Mouse (Mus musculus): ENCODE measurements around the gene Opa3. TPM values are rescaled to one million over a fixed set of nuclear protein-coding genes. Genes with fewer than 3 reads are reported as not detected.

The Opa3 gene
- polyA plus RNA-seq, 1 experiment from 2014 or later, result 39.9 TPM

DNA sequence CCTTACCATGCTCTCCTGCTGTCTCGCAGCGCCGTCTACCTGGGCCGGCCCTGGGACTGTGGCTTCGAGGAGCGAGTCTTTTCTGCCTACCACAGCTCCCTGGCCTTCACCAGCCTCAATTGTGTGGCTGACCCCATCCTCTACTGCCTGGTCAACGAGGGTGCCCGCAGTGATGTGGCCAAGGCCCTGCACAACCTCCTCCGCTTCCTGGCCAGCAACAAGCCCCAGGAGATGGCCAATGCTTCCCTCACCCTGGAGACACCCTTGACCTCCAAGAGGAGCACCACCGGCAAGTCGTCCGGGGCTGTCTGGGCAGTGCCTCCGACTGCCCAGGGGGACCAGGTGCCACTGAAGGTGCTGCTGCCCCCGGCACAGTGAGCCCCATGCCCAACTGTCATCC, 5.3 kb upstream of the Opa3 start:
- WGBS, result 91% methylated on average over 14 of the region's 14 CpGs
- H3K9ac ChIP-seq (ENCODE audit: low read depth, low read length), result no peak overlapping the region
- no peak overlapping the region for H3K4me2 ChIP-seq (ENCODE audit: low read length)
- no peak overlapping the region for H3K4me3 ChIP-seq (ENCODE audit: low read length)
- H3K27ac ChIP-seq (ENCODE audit: low read depth, low read length), result no peak overlapping the region
- no peak for ATAC-seq
- H3K9me3 ChIP-seq (ENCODE audit: control insufficient read depth, low read length), result no peaks in the 10 kb centered on the region
- no peaks in the 10 kb centered on the region; the same call in 1 of the 2 replicates for H3K36me3 ChIP-seq (ENCODE audit: control insufficient read depth, insufficient read depth, low read length)
- H3K27me3 ChIP-seq (replicated peaks; ENCODE audit: control insufficient read depth, insufficient read depth, low read length), result no peaks in the 10 kb centered on the region
- peaks cover 7% of the 10 kb centered on the region for H3K4me1 ChIP-seq (ENCODE audit: control insufficient read depth, insufficient read depth, low read depth, low read length)

GRCm38 (mm10) chr7:19224933-19225332, 3.2 kb upstream of the Opa3 start:
- no peaks in the 10 kb centered on the region for H3K9me3 ChIP-seq (ENCODE audit: control insufficient read depth, low read length)
- H3K27ac ChIP-seq (ENCODE audit: low read depth, low read length), result no peak overlapping the region
- no peaks in the 10 kb centered on the region for H3K27me3 ChIP-seq (replicated peaks; ENCODE audit: control insufficient read depth, insufficient read depth, low read length)
- no peaks in the 10 kb centered on the region; the same call in 1 of the 2 replicates for H3K36me3 ChIP-seq (ENCODE audit: control insufficient read depth, insufficient read depth, low read length)
- no peak overlapping the region for H3K4me2 ChIP-seq (ENCODE audit: low read length)
- peaks cover 15% of the 10 kb centered on the region for H3K4me1 ChIP-seq (ENCODE audit: control insufficient read depth, insufficient read depth, low read depth, low read length)
- no peak overlapping the region for H3K4me3 ChIP-seq (ENCODE audit: low read length)
- no peak for ATAC-seq
- no peak overlapping the region for H3K9ac ChIP-seq (ENCODE audit: low read depth, low read length)
- WGBS, result 81% methylated on average over 4 of the region's 4 CpGs

DNA sequence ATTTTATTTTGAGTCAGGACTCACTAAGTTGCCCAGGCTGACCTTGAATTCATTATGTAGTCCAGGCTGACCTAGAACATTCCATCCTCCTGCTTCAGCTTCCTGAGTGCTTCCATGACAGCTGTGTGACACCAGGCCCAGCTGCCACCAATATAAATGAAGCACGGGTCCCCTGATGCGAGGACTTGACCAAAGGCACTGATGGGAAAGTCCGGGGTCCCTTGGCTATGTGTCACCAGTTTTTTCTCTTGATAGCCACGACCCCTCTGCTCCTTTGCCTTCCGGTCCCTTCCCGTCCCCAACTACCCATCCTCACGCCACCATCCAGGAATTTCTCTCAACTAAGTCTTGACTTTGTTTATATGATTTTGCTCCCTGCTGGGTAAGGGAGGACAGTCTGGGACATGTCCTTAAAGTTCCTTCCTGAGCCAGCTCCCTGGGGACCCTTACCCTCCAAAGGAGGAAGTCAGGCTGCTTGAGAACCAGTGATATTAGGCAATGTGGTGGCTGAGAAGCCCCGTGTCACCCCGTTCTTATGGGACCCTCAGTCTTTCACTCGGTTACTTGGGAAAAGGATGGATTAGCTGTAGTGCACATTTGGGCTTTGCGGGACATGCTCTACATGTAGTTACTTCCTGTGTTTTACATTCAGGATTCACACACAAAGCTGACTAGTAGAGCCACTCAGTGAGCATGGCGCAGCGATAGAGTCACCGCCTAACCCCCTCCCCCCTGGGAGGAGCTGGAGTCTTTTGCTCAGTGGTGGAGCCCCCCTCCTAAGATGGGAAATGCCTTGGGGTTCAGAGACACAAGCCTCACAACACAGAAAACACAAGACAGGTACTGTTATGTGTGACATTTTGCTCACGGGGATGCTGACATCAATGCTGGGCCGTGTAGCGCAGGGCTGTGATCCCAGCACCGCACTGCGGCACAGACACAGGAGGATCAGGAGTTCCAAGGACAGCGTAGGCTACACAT, 1.0 kb upstream of the Opa3 start:
- WGBS, result 19% methylated on average over 20 of the region's 20 CpGs
- peak overlapping the region; percentile 56 for H3K4me3 ChIP-seq (ENCODE audit: low read length)
- H3K4me2 ChIP-seq (ENCODE audit: low read length), result peak overlapping the region; percentile 64
- H3K36me3 ChIP-seq (ENCODE audit: control insufficient read depth, insufficient read depth, low read length), result no peaks in the 10 kb centered on the region; the same call in 1 of the 2 replicates
- H3K27me3 ChIP-seq (replicated peaks; ENCODE audit: control insufficient read depth, insufficient read depth, low read length), result no peaks in the 10 kb centered on the region
- H3K9me3 ChIP-seq (ENCODE audit: control insufficient read depth, low read length), result no peaks in the 10 kb centered on the region
- peak overlapping the region; percentile 75 for H3K27ac ChIP-seq (ENCODE audit: low read depth, low read length)
- peak overlapping the region; percentile 64 for H3K9ac ChIP-seq (ENCODE audit: low read depth, low read length)
- peak; percentile 24 for ATAC-seq
- peaks cover 15% of the 10 kb centered on the region for H3K4me1 ChIP-seq (ENCODE audit: control insufficient read depth, insufficient read depth, low read depth, low read length)

GRCm38 (mm10) chr7:19228793-19229148, 637 bp downstream of the Opa3 start:
- Histone ChIP-seq H3K9me3 (ENCODE audit: control insufficient read depth, low read length) (no peaks in the 10 kb centered on the region), H3K27ac (ENCODE audit: low read depth, low read length) (peak overlapping the region; percentile 83), H3K4me2 (ENCODE audit: low read length) (peak overlapping the region; percentile 91), H3K9ac (ENCODE audit: low read depth, low read length) (peak overlapping the region; percentile 71), H3K4me3 (ENCODE audit: low read length) (peak overlapping the region; percentile 56), H3K27me3 (replicated peaks; ENCODE audit: control insufficient read depth, insufficient read depth, low read length) (no peaks in the 10 kb centered on the region), H3K4me1 (ENCODE audit: control insufficient read depth, insufficient read depth, low read depth, low read length) (peaks cover 15% of the 10 kb centered on the region), H3K36me3 (ENCODE audit: control insufficient read depth, insufficient read depth, low read length) (no peaks in the 10 kb centered on the region)
- WGBS, result 0% methylated on average over 14 of the region's 14 CpGs
- ATAC-seq, result no peak

DNA sequence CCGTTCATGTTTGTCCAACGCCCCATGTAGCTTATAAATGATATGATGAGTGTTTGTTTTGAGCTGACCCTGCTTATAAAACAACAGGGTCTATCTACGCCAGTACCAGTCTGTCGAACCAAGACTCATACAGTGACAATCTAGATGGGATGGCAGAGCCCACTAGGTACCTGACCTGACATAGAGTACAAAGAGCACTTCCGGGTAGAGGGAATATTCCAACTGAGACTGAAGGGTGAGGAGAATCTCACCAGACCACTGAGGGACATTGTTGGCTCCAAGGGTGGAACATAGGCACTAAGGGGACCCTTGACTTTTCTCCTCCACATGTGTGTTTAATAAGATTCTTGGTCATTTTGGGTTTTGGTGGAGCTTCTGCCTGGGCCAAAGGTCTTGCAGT, 1.3 kb downstream of the Opa3 start:
- H3K27ac ChIP-seq (ENCODE audit: low read depth, low read length), result no peak overlapping the region; the same call in 1 of the 2 replicates
- peak overlapping the region; percentile 91 for H3K4me2 ChIP-seq (ENCODE audit: low read length)
- H3K9me3 ChIP-seq (ENCODE audit: control insufficient read depth, low read length), result no peaks in the 10 kb centered on the region
- peak overlapping the region; percentile 56 for H3K4me3 ChIP-seq (ENCODE audit: low read length)
- peak overlapping the region; percentile 71 for H3K9ac ChIP-seq (ENCODE audit: low read depth, low read length)
- no peaks in the 10 kb centered on the region for H3K36me3 ChIP-seq (ENCODE audit: control insufficient read depth, insufficient read depth, low read length)
- H3K27me3 ChIP-seq (replicated peaks; ENCODE audit: control insufficient read depth, insufficient read depth, low read length), result no peaks in the 10 kb centered on the region
- peaks cover 15% of the 10 kb centered on the region for H3K4me1 ChIP-seq (ENCODE audit: control insufficient read depth, insufficient read depth, low read depth, low read length)
- WGBS, result 42% methylated on average over 5 of the region's 5 CpGs
- no peak for ATAC-seq

- ATAC-seq, result no peak
- no peaks in the 10 kb centered on the region for H3K27me3 ChIP-seq (replicated peaks; ENCODE audit: control insufficient read depth, insufficient read depth, low read length)
- no peaks in the 10 kb centered on the region for H3K36me3 ChIP-seq (ENCODE audit: control insufficient read depth, insufficient read depth, low read length)
- H3K4me2 ChIP-seq (ENCODE audit: low read length), result no peak overlapping the region
- no peak overlapping the region for H3K27ac ChIP-seq (ENCODE audit: low read depth, low read length)
- peaks cover 15% of the 10 kb centered on the region for H3K4me1 ChIP-seq (ENCODE audit: control insufficient read depth, insufficient read depth, low read depth, low read length)
- no peaks in the 10 kb centered on the region for H3K9me3 ChIP-seq (ENCODE audit: control insufficient read depth, low read length)
- H3K4me3 ChIP-seq (ENCODE audit: low read length), result no peak overlapping the region
- H3K9ac ChIP-seq (ENCODE audit: low read depth, low read length), result no peak overlapping the region
- 93% methylated on average over 2 of the region's 2 CpGs for WGBS
Observed at GRCm38 (mm10) chr7:19230041-19230580, 2.0 kb downstream of the Opa3 start.

DNA sequence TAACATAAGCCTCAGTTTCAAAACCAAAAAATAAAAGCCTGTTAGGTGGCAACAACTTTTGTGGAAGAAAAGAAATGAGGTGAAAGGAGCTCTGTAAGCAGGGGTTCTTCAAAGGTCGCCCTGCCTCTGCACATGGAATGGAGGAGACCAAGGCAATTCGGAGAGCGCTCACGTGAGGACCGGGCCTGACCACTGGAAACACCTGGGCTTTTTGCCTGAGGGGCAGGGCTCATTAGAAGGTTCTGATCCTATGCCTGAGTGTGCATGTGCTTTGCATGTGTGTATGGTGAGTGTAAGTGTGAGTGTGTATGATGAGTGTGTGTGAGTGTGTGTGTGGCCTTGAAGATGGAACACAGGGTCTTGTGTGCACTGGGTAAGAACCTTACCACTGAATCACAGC, 2.8 kb downstream of the Opa3 start:
- Histone ChIP-seq H3K27me3 (replicated peaks; ENCODE audit: control insufficient read depth, insufficient read depth, low read length) (no peaks in the 10 kb centered on the region), H3K36me3 (ENCODE audit: control insufficient read depth, insufficient read depth, low read length) (no peaks in the 10 kb centered on the region), H3K27ac (ENCODE audit: low read depth, low read length) (no peak overlapping the region), H3K4me3 (ENCODE audit: low read length) (no peak overlapping the region), H3K9ac (ENCODE audit: low read depth, low read length) (no peak overlapping the region), H3K4me1 (ENCODE audit: control insufficient read depth, insufficient read depth, low read depth, low read length) (peaks cover 18% of the 10 kb centered on the region), H3K4me2 (ENCODE audit: low read length) (no peak overlapping the region), H3K9me3 (ENCODE audit: control insufficient read depth, low read length) (no peaks in the 10 kb centered on the region)
- 98% methylated on average over 5 of the region's 5 CpGs for WGBS
- no peak for ATAC-seq

DNA sequence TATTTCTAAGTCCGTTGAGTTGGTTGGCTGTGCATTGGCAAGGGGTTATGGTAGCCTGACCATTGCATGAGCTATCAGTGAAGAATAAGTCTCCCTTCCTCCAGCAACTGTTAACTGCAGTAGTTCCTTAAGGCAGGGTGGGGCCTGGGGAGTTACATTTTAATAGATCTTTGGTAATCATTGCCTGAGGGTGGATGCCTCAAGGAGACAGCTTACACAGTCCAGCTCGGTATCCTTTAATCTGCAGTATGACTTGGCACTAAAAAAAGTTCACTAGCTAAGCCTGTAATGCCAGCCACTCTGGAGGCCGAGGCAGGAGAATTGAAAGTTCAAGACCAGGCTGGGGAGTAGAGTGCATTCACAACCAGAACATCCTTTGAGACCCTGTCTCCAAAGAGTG, 3.7 kb downstream of the Opa3 start:
- H3K9ac ChIP-seq (ENCODE audit: low read depth, low read length), result no peak overlapping the region
- peaks cover 21% of the 10 kb centered on the region for H3K4me1 ChIP-seq (ENCODE audit: control insufficient read depth, insufficient read depth, low read depth, low read length)
- H3K36me3 ChIP-seq (ENCODE audit: control insufficient read depth, insufficient read depth, low read length), result no peaks in the 10 kb centered on the region
- no peaks in the 10 kb centered on the region for H3K27me3 ChIP-seq (replicated peaks; ENCODE audit: control insufficient read depth, insufficient read depth, low read length)
- no peak overlapping the region for H3K27ac ChIP-seq (ENCODE audit: low read depth, low read length)
- H3K4me2 ChIP-seq (ENCODE audit: low read length), result no peak overlapping the region
- H3K4me3 ChIP-seq (ENCODE audit: low read length), result no peak overlapping the region
- WGBS, result 91% methylated on average over 3 of the region's 3 CpGs
- no peaks in the 10 kb centered on the region for H3K9me3 ChIP-seq (ENCODE audit: control insufficient read depth, low read length)
- ATAC-seq, result no peak

DNA sequence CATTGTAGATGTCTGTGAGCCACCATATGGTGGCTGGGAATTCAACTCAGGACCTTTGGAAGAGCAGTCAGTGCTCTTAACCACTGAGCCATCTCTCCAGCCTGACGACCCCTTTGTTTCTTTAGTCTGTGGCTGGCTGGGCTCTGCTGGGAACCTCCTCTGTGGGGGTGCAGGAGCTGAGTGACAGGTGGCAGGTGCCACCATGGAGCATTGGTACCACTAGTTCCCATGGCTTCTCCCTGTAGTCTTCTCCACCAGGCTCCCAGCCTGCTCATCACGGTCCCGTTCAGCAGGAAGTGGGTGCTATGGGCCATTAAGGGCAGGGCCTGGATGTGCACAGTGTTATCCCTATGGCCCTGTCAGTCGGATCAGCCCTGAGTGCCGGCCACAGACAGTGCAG, 6.5 kb downstream of the Opa3 start:
- Histone ChIP-seq H3K4me3 (ENCODE audit: low read length) (no peak overlapping the region), H3K36me3 (ENCODE audit: control insufficient read depth, insufficient read depth, low read length) (no peaks in the 10 kb centered on the region), H3K9me3 (ENCODE audit: control insufficient read depth, low read length) (no peaks in the 10 kb centered on the region), H3K27ac (ENCODE audit: low read depth, low read length) (no peak overlapping the region), H3K4me1 (ENCODE audit: control insufficient read depth, insufficient read depth, low read depth, low read length) (peaks cover 12% of the 10 kb centered on the region), H3K9ac (ENCODE audit: low read depth, low read length) (no peak overlapping the region), H3K4me2 (ENCODE audit: low read length) (no peak overlapping the region), H3K27me3 (replicated peaks; ENCODE audit: control insufficient read depth, insufficient read depth, low read length) (no peaks in the 10 kb centered on the region)
- 79% methylated on average over 5 of the region's 5 CpGs for WGBS
- ATAC-seq, result no peak

Measured in hindbrain, embryonic 16.5 days (tissue).